Mouse (Mus musculus) MEL (cell line): Measurements from ENCODE around the gene Pla2r1. TPM values are rescaled to one million over a fixed set of nuclear protein-coding genes. Genes with fewer than 3 reads are reported as not detected.

ENCODE experiments used
- DNase-seq: peaks from one replicate; pipeline ENCODE4 v3.0.0; 2011; ENCODE audit warnings: low read depth, low spot score
- H3K27ac ChIP-seq: 2 replicates; pipeline ENCODE4 v1.5.1; 2012; ENCODE audit warnings: low read depth, mild to moderate bottlenecking, control low read depth, low read length, moderate library complexity; ENCODE audit not compliant: control insufficient read depth
- H3K27me3 ChIP-seq, 2 experiments: fragments of 150-350 bp in 1 of 2; sonication (generic) in 1 of 2; 2 replicates each; pipeline ENCODE4 v1.6.1; 2012; ENCODE audit warnings: low read length in 2 of 2, mild to moderate bottlenecking in 2 of 2, improper control_type of control experiment in 1 of 2, moderate library complexity in 1 of 2; ENCODE audit not compliant: insufficient read depth in 2 of 2, control insufficient read depth in 1 of 2
- H3K36me3 ChIP-seq, 2 experiments: 2 replicates each; pipeline ENCODE4 v1.6.1; 2012 to 2014; ENCODE audit warnings: low read length in 2 of 2, improper control_type of control experiment in 1 of 2, inconsistent platforms in 1 of 2, mild to moderate bottlenecking in 1 of 2; ENCODE audit not compliant: insufficient read depth in 2 of 2, control insufficient read depth in 1 of 2
- H3K4me1 ChIP-seq, 2 experiments: fragments of 150-350 bp in 1 of 2; sonication (generic) in 1 of 2; 2 replicates each; pipeline ENCODE4 v1.6.1; 2012; ENCODE audit warnings: low read length in 2 of 2, improper control_type of control experiment in 1 of 2, mild to moderate bottlenecking in 1 of 2; ENCODE audit not compliant: insufficient read depth in 2 of 2, control insufficient read depth in 1 of 2
- H3K4me3 ChIP-seq, 2 experiments: fragments of 150-350 bp in 1 of 2; sonication (generic) in 1 of 2; 2 replicates each; pipeline ENCODE4 v1.5.1; 2012; ENCODE audit warnings: low read depth in 2 of 2, low read length in 2 of 2, mild to moderate bottlenecking in 2 of 2, moderate library complexity in 2 of 2, control low read depth in 1 of 2, improper control_type of control experiment in 1 of 2; ENCODE audit not compliant: control insufficient read depth in 1 of 2, insufficient read depth in 1 of 2
- H3K79me2 ChIP-seq: 2 replicates; pipeline ENCODE4 v1.6.1; 2012; ENCODE audit warnings: mild to moderate bottlenecking, low read length, moderate library complexity; ENCODE audit not compliant: control insufficient read depth, poor library complexity, insufficient read depth
- H3K9ac ChIP-seq: 2 replicates; pipeline ENCODE4 v1.6.1; 2012; ENCODE audit warnings: low read depth, mild to moderate bottlenecking, control low read depth, low read length, moderate library complexity; ENCODE audit not compliant: control insufficient read depth, poor library complexity, severe bottlenecking
- H3K9me3 ChIP-seq: fragments of 150-350 bp; sonication (generic); replicated peaks from 2 replicates; pipeline ENCODE4 v1.6.1; 2012; ENCODE audit warnings: mild to moderate bottlenecking, low read length, improper control_type of control experiment, moderate library complexity; ENCODE audit not compliant: insufficient read depth
- CHD1 ChIP-seq: IDR thresholded peaks from 2 replicates; pipeline ENCODE4 v1.6.1; 2012; ENCODE audit warnings: low read depth, mild to moderate bottlenecking, inconsistent platforms, low read length, improper control_type of control experiment
- CHD2 ChIP-seq: IDR thresholded peaks from 2 replicates; pipeline ENCODE4 v1.6.1; 2011; ENCODE audit warnings: low read length, improper control_type of control experiment
- CTCF ChIP-seq, 3 experiments: IDR thresholded peaks in 2 of 3; conservative IDR thresholded peaks in 1 of 3; 2 replicates each; pipeline ENCODE4 v1.5.1; 2011 to 2012; ENCODE audit warnings: low read length in 3 of 3, low read depth in 2 of 3, mild to moderate bottlenecking in 2 of 3, improper control_type of control experiment in 1 of 3, inconsistent platforms in 1 of 3, mixed read lengths in 1 of 3, moderate library complexity in 1 of 3; ENCODE audit not compliant: control insufficient read depth in 1 of 3, insufficient read depth in 1 of 3, poor library complexity in 1 of 3, severe bottlenecking in 1 of 3
- E2F4 ChIP-seq: IDR thresholded peaks from 2 replicates; pipeline ENCODE4 v1.6.1; 2011; ENCODE audit warnings: low read depth, low read length, improper control_type of control experiment, borderline replicate concordance
- ELF1 ChIP-seq: IDR thresholded peaks from 2 replicates; pipeline ENCODE4 v1.6.1; 2014; ENCODE audit warnings: low read depth, mild to moderate bottlenecking, inconsistent platforms, low read length, improper control_type of control experiment, moderate library complexity
- EP300 ChIP-seq, 2 experiments: IDR thresholded peaks; 2 replicates each; pipeline ENCODE4 v1.6.1; 2011; ENCODE audit warnings: improper control_type of control experiment in 2 of 2, low read length in 2 of 2, low read depth in 1 of 2, mild to moderate bottlenecking in 1 of 2
- ETS1 ChIP-seq: IDR thresholded peaks from 2 replicates; pipeline ENCODE4 v1.6.1; 2012; ENCODE audit warnings: low read depth, mild to moderate bottlenecking, inconsistent platforms, low read length, improper control_type of control experiment, moderate library complexity
- JUND ChIP-seq: IDR thresholded peaks from 2 replicates; pipeline ENCODE4 v1.6.1; 2011; ENCODE audit warnings: low read depth, mild to moderate bottlenecking, improper control_type of control experiment, low read length
- KAT2A ChIP-seq: conservative IDR thresholded peaks from 2 replicates; pipeline ENCODE4 v1.6.1; 2012; ENCODE audit warnings: low read depth, low read length, improper control_type of control experiment, inconsistent platforms
- MAFK ChIP-seq: IDR thresholded peaks from 2 replicates; pipeline ENCODE4 v1.6.1; 2011; ENCODE audit warnings: low read depth, mild to moderate bottlenecking, low read length, improper control_type of control experiment, borderline replicate concordance
- MAX ChIP-seq: IDR thresholded peaks from 2 replicates; pipeline ENCODE4 v1.6.1; 2011; ENCODE audit warnings: low read length, improper control_type of control experiment
- MAZ ChIP-seq: IDR thresholded peaks from 2 replicates; pipeline ENCODE4 v1.6.1; 2012; ENCODE audit warnings: low read depth, mild to moderate bottlenecking, inconsistent platforms, low read length, improper control_type of control experiment
- MEF2A ChIP-seq: IDR thresholded peaks from 2 replicates; pipeline ENCODE4 v1.6.1; 2014; ENCODE audit warnings: low read depth, mild to moderate bottlenecking, inconsistent platforms, low read length, improper control_type of control experiment; ENCODE audit not compliant: poor library complexity, insufficient replicate concordance, severe bottlenecking; ENCODE audit errors: extremely low read depth
- MXI1 ChIP-seq: IDR thresholded peaks from 2 replicates; pipeline ENCODE4 v1.6.1; 2011; ENCODE audit warnings: mild to moderate bottlenecking, low read depth, low read length, improper control_type of control experiment
- MYB ChIP-seq: IDR thresholded peaks from 2 replicates; pipeline ENCODE4 v1.6.1; 2011; ENCODE audit warnings: mild to moderate bottlenecking, low read depth, low read length, improper control_type of control experiment
- MYC ChIP-seq: IDR thresholded peaks from 2 replicates; pipeline ENCODE4 v1.6.1; 2011; ENCODE audit warnings: low read depth, mild to moderate bottlenecking, low read length, improper control_type of control experiment, moderate library complexity
- NELFE ChIP-seq: IDR thresholded peaks from 2 replicates; pipeline ENCODE4 v1.6.1; 2011; ENCODE audit warnings: low read depth, low read length, improper control_type of control experiment
- NRF1 ChIP-seq: IDR thresholded peaks from 2 replicates; pipeline ENCODE4 v1.6.1; 2014; ENCODE audit warnings: low read depth, mild to moderate bottlenecking, inconsistent platforms, low read length, improper control_type of control experiment, moderate library complexity; ENCODE audit not compliant: poor library complexity, insufficient read depth, severe bottlenecking
- POLR2A ChIP-seq, 2 experiments: IDR thresholded peaks; 2 replicates each; pipeline ENCODE4 v1.6.1; 2011 to 2012; ENCODE audit warnings: low read length in 2 of 2, mild to moderate bottlenecking in 2 of 2, control low read depth in 1 of 2, improper control_type of control experiment in 1 of 2, low read depth in 1 of 2, moderate library complexity in 1 of 2; ENCODE audit not compliant: control insufficient read depth in 1 of 2, insufficient read depth in 1 of 2, poor library complexity in 1 of 2
- POLR2AphosphoS2 ChIP-seq: IDR thresholded peaks from 2 replicates; pipeline ENCODE4 v1.6.1; 2011; ENCODE audit warnings: low read length, improper control_type of control experiment
- POLR2AphosphoS5 ChIP-seq: IDR thresholded peaks from 2 replicates; pipeline ENCODE4 v1.6.1; 2012; ENCODE audit warnings: low read depth, borderline replicate concordance, mild to moderate bottlenecking, inconsistent platforms, low read length, moderate library complexity, mixed read lengths
- SMC3 ChIP-seq: IDR thresholded peaks from 2 replicates; pipeline ENCODE4 v1.6.1; 2011; ENCODE audit warnings: low read depth, low read length, improper control_type of control experiment
- TAL1 ChIP-seq: IDR thresholded peaks from 2 replicates; pipeline ENCODE4 v1.6.1; 2012; ENCODE audit warnings: mild to moderate bottlenecking, inconsistent platforms, low read length, moderate library complexity, mixed read lengths
- TCF12 ChIP-seq: IDR thresholded peaks from 2 replicates; pipeline ENCODE4 v1.6.1; 2014; ENCODE audit warnings: low read depth, mild to moderate bottlenecking, inconsistent platforms, low read length, improper control_type of control experiment, moderate library complexity
- UBTF ChIP-seq: IDR thresholded peaks from 2 replicates; pipeline ENCODE4 v1.6.1; 2012; ENCODE audit warnings: low read depth, mild to moderate bottlenecking, inconsistent platforms, low read length, improper control_type of control experiment, moderate library complexity, borderline replicate concordance; ENCODE audit not compliant: insufficient read depth
- ZC3H11A ChIP-seq: IDR thresholded peaks from 2 replicates; pipeline ENCODE4 v1.6.1; 2012; ENCODE audit warnings: low read depth, mild to moderate bottlenecking, inconsistent platforms, low read length, improper control_type of control experiment
- ZMIZ1 ChIP-seq: IDR thresholded peaks from 2 replicates; pipeline ENCODE4 v1.6.1; 2012; ENCODE audit warnings: low read depth, mild to moderate bottlenecking, inconsistent platforms, low read length, improper control_type of control experiment, moderate library complexity
- polyA plus RNA-seq, 2 experiments: library from polyadenylated mRNA; stranded (reverse) in 1 of 2; unstranded in 1 of 2; fragments of >175 nt in 1 of 2; fragments of >200 nt in 1 of 2; gene quantifications; 2 replicates each; pipeline versions ENCODE4 v1.2.1 to v1.2.4; 2012; ENCODE audit warnings: low replicate concordance in 2 of 2, low read depth in 1 of 2; ENCODE audit not compliant: insufficient read length in 2 of 2, insufficient read depth in 1 of 2, missing spikeins in 1 of 2
- total RNA-seq: library from RNA; depleted of rRNA; stranded (reverse); fragments of 300-350 nt; gene quantifications from 2 replicates; pipeline ENCODE4 v1.2.3, GENCODE M21; 2012

The Pla2r1 gene
- total and polyA plus RNA-seq, 3 experiments, result not detected

DNA sequence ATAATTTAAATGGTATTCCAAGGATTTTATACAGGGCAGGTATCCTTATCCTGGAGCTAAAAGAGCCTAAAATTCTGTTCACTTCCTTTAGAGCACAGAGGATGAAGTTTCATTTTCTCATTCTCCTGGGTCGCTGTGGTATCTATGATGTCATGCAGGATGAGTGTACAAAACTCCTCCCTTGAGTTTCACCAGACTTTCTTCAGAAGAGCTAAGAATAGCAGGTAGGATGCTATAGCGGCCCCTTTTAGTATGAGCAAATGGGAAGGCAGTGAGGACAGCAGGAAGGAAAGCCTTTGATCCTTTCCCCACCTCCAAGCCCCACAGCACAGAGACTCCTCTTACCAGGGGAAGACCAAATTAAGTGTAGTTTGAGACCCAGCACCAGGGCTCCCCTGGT lies 48.4 kb downstream of the Pla2r1 start:
- no peak overlapping the region for H3K9ac ChIP-seq
- DNase-seq, result no peak

DNA sequence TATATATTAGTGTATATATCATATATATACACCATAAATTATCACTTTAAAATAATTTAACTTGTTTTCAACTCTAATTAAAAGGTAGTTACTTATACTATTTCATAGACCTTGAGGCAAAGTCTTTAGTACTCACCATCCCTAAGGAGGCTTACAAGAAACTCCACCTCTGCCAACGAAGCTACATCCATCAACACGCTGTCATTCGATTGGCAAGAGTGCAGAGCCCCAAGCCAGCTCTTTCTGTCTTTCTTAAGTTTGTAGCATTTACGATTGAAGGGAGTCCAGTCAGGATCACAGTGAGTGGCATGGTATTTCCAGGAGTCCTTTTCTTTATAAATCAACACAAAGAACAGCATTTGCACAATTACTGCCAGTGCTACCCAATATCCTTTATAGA lies 49.1 kb downstream of the Pla2r1 start:
- Histone ChIP-seq H3K36me3 (no peaks in the 10 kb centered on the region), H3K4me1 (no peaks in the 10 kb centered on the region), H3K27me3 (no peaks in the 10 kb centered on the region; a peak in 1 of 4 replicates), H3K4me3 (no peak overlapping the region), H3K79me2 (no peaks in the 10 kb centered on the region), H3K9ac (no peak overlapping the region), H3K9me3 (no peaks in the 10 kb centered on the region), H3K27ac (no peak overlapping the region)
- DNase-seq, result no peak
- TF ChIP-seq NELFE (no peak), NRF1 (no peak), MAFK (no peak), KAT2A (no peak), ZMIZ1 (no peak), JUND (no peak), UBTF (no peak), SMC3 (no peak), MYC (no peak), MAZ (no peak), ETS1 (no peak)

More for the DNA sequence above, 48.4 kb downstream of the Pla2r1 start:
- H3K27me3 ChIP-seq, result no peaks in the 10 kb centered on the region; a peak in 1 of 4 replicates
- TF ChIP-seq ZC3H11A (no peak), POLR2A (IDR thresholded peaks at IDR 0.05; ENCODE audit: control insufficient read depth in 1 of 2, insufficient read depth in 1 of 2, low read depth in 1 of 2, low read length in 2 of 2, poor library complexity in 1 of 2) (no peak), MYB (no peak), CTCF (IDR thresholded peaks at IDR 0.05 in 2 of 3, conservative IDR thresholded peaks at IDR 0.05 in 1 of 3; ENCODE audit: control insufficient read depth in 1 of 3, insufficient read depth in 1 of 3, low read depth in 2 of 3, low read length in 3 of 3, poor library complexity in 1 of 3, severe bottlenecking in 1 of 3) (no peak), TAL1 (no peak), MXI1 (no peak), ZMIZ1 (no peak), NELFE (no peak), EP300 (IDR thresholded peaks at IDR 0.05; ENCODE audit: low read depth in 1 of 2, low read length in 2 of 2) (no peak), POLR2AphosphoS2 (no peak), E2F4 (no peak), ELF1 (no peak), CHD2 (no peak), CHD1 (no peak), MAFK (no peak), TCF12 (no peak), MEF2A (no peak), POLR2AphosphoS5 (no peak), MAX (no peak), JUND (no peak)
- H3K27ac ChIP-seq, result no peak overlapping the region
- no peaks in the 10 kb centered on the region for H3K4me1 ChIP-seq
- no peak overlapping the region for H3K4me3 ChIP-seq
- H3K79me2 ChIP-seq, result no peaks in the 10 kb centered on the region
- no peaks in the 10 kb centered on the region for H3K36me3 ChIP-seq
- no peaks in the 10 kb centered on the region for H3K9me3 ChIP-seq
